8 mouse cellular contexts compared by ENCODE assay signal in genomic region chr13:23585029-23585441, GRCm38 (mm10). TPM values are rescaled to one million over a fixed set of nuclear protein-coding genes. Genes with fewer than 3 reads are reported as not detected.
DNase-seq lines count a peak whose midpoint lies in the region; ATAC-seq and TF ChIP-seq lines count a peak whose summit lies in the region.

No protein-coding gene starts in this region.

- no peak for ATAC-seq in hindbrain, embryonic 14.5 days (ENCODE audit: low FRiP score)
- ATAC-seq in megakaryocyte, adult 5-6 weeks (ENCODE audit: poor library complexity, severe bottlenecking), result peak; percentile 36

- H3K4me2 ChIP-seq in hindbrain, embryonic 14.5 days (replicated peaks), result peak overlapping the region; percentile 95

- peak; percentile 88 for DNase-seq in brain, embryonic 14.5 days (ENCODE audit: low read depth)
- peak; percentile 30 to 65 for DNase-seq in frontal cortex, postnatal 14 days (ENCODE audit: low spot score in 2 of 2)
- DNase-seq in hindbrain, embryonic 14.5 days (ENCODE audit: low spot score), result peak; percentile 76
- peak; percentile 51 to 66 for DNase-seq in left cerebral cortex, adult 8-10 months (ENCODE audit: low spot score in 2 of 2)
- peak; percentile 76 to 77 for DNase-seq in right cerebral cortex, postnatal 10 days (ENCODE audit: low spot score in 2 of 2)
- DNase-seq in urinary bladder, postnatal 10 days (ENCODE audit: low spot score), result peak; percentile 20

- no peaks in the 10 kb centered on the region for H3K9me3 ChIP-seq in ES-Bruce4 (replicated peaks; ENCODE audit: control insufficient read depth, insufficient read depth, low read length, poor library complexity, severe bottlenecking)
- no peaks in the 10 kb centered on the region for H3K9me3 ChIP-seq in hindbrain, embryonic 14.5 days (ENCODE audit: control insufficient read depth, low read length)

- peak overlapping the region; percentile 67 for H3K4me3 ChIP-seq in ES-Bruce4 (ENCODE audit: low read depth, low read length)
- peak overlapping the region; percentile 47 for H3K4me3 ChIP-seq in hindbrain, embryonic 14.5 days (replicated peaks; ENCODE audit: low read length)

- no peak for TF ChIP-seq EP300 in ES-Bruce4 (IDR thresholded peaks at IDR 0.05; ENCODE audit: insufficient read depth, low read depth, low read length)

- no peaks in the 10 kb centered on the region for H3K27me3 ChIP-seq in ES-Bruce4 (ENCODE audit: control insufficient read depth, insufficient read depth, low read length, poor library complexity, severe bottlenecking)
- no peaks in the 10 kb centered on the region for H3K27me3 ChIP-seq in hindbrain, embryonic 14.5 days (ENCODE audit: control insufficient read depth, insufficient read depth, low read length)

- WGBS in hindbrain, embryonic 14.5 days, result under 1% methylated on average over 21 of the region's 21 CpGs

- peak overlapping the region; percentile 74 for H3K9ac ChIP-seq in ES-Bruce4 (ENCODE audit: low read depth, poor library complexity, severe bottlenecking)
- H3K9ac ChIP-seq in hindbrain, embryonic 14.5 days, result peak overlapping the region; percentile 82

- H3K4me1 ChIP-seq in ES-Bruce4 (ENCODE audit: control insufficient read depth, insufficient read depth, low read length), result no peaks in the 10 kb centered on the region
- peaks cover 36% of the 10 kb centered on the region for H3K4me1 ChIP-seq in hindbrain, embryonic 14.5 days (replicated peaks; ENCODE audit: control insufficient read depth, insufficient read depth, low read length)

- peak; percentile 33 for TF ChIP-seq POLR2A in ES-Bruce4 (IDR thresholded peaks at IDR 0.05; ENCODE audit: insufficient read depth, low read length)
- peak; percentile 22; the same call in 1 of the 2 replicates for TF ChIP-seq POLR2A in brain, embryonic 14.5 days (IDR thresholded peaks at IDR 0.05; ENCODE audit: borderline replicate concordance, extremely low read depth, insufficient read depth, insufficient read length, poor library complexity, severe bottlenecking)

- H3K36me3 ChIP-seq in ES-Bruce4 (ENCODE audit: control insufficient read depth, insufficient read depth, low read length, poor library complexity, severe bottlenecking), result no peaks in the 10 kb centered on the region
- H3K36me3 ChIP-seq in hindbrain, embryonic 14.5 days (replicated peaks; ENCODE audit: control insufficient read depth, insufficient read depth), result no peaks in the 10 kb centered on the region

- peak overlapping the region; percentile 78 for H3K27ac ChIP-seq in ES-Bruce4 (ENCODE audit: insufficient read depth, low read length)
- peak overlapping the region; percentile 95 for H3K27ac ChIP-seq in hindbrain, embryonic 14.5 days

- no peak for TF ChIP-seq CTCF in ES-Bruce4 (IDR thresholded peaks at IDR 0.05; ENCODE audit: low read depth, low read length)
- TF ChIP-seq CTCF in brain, embryonic 14.5 days (IDR thresholded peaks at IDR 0.05; ENCODE audit: borderline replicate concordance, extremely low read depth, insufficient read depth, insufficient read length), result no peak

RNA-seq across cellular contexts. Expression of gene Hist1h4d, which starts 3.6 kb away (rescaled TPM):
- 4.3 and 4.8 TPM in 2 replicates for polyA plus RNA-seq in ES-Bruce4 (2011; ENCODE audit: insufficient read depth, insufficient read length, low read depth, missing spikeins)
- polyA plus RNA-seq in brain, embryonic 14.5 days (2012; rRNA removed), result 6.5 and 18.7 TPM in 2 replicates
- polyA plus RNA-seq in hindbrain, embryonic 14.5 days (2014; fragmentation: Nextera tagmentation; extraction: Ambion mirVana), result 29.1 and 37.2 TPM in 2 replicates
- total RNA-seq in left cerebral cortex, adult 8-10 months (2022), result 100 to 1,000 TPM; 126 to 155 (median 139) TPM
- 655 and 672 TPM in 2 replicates for total RNA-seq in megakaryocyte, adult 5-6 weeks (2015)
- 1,182 and 1,443 TPM in 2 replicates for total RNA-seq in megakaryocyte, adult 5-6 weeks (2017)

RNA-seq across cellular contexts. Expression of gene Hist1h3d, which starts 9.5 kb away (rescaled TPM):
- polyA plus RNA-seq in ES-Bruce4 (2011; ENCODE audit: insufficient read depth, insufficient read length, low read depth, missing spikeins), result 3.2 and 4.7 TPM in 2 replicates
- 21.8 and 24.7 TPM in 2 replicates for polyA plus RNA-seq in brain, embryonic 14.5 days (2012; rRNA removed)
- polyA plus RNA-seq in hindbrain, embryonic 14.5 days (2014; fragmentation: Nextera tagmentation; extraction: Ambion mirVana), result 1.4 and 2.2 TPM in 2 replicates
- 10 to 100 TPM in 2 of 4 experiments, 1 to 10 TPM in 2; 8.9 to 11.8 (median 10.0) TPM for total RNA-seq in left cerebral cortex, adult 8-10 months (2022)
- 150 and 159 TPM in 2 replicates for total RNA-seq in megakaryocyte, adult 5-6 weeks (2015)
- 86.3 and 96.3 TPM in 2 replicates for total RNA-seq in megakaryocyte, adult 5-6 weeks (2017)

RNA-seq across cellular contexts. Expression of gene Hist1h2ad, which starts 10.9 kb away (rescaled TPM):
- 2.0 TPM in 1 of 2 replicates, not detected in the other for polyA plus RNA-seq in ES-Bruce4 (2011; ENCODE audit: insufficient read depth, insufficient read length, low read depth, missing spikeins)
- 7.2 and 13.6 TPM in 2 replicates for polyA plus RNA-seq in brain, embryonic 14.5 days (2012; rRNA removed)
- 0.77 TPM in 1 of 2 replicates, not detected in the other for polyA plus RNA-seq in hindbrain, embryonic 14.5 days (2014; fragmentation: Nextera tagmentation; extraction: Ambion mirVana)
- total RNA-seq in left cerebral cortex, adult 8-10 months (2022), result 1 to 10 TPM; 1.3 to 6.6 (median 3.8) TPM
- 3.2 and 3.6 TPM in 2 replicates for total RNA-seq in megakaryocyte, adult 5-6 weeks (2015)
- 93.7 and 99.2 TPM in 2 replicates for total RNA-seq in megakaryocyte, adult 5-6 weeks (2017)

RNA-seq across cellular contexts. Expression of gene Hist1h2bf, which starts 11.0 kb away (rescaled TPM):
- 21.5 and 23.2 TPM in 2 replicates for polyA plus RNA-seq in ES-Bruce4 (2011; ENCODE audit: insufficient read depth, insufficient read length, low read depth, missing spikeins)
- 15.0 and 21.6 TPM in 2 replicates for polyA plus RNA-seq in brain, embryonic 14.5 days (2012; rRNA removed)
- polyA plus RNA-seq in hindbrain, embryonic 14.5 days (2014; fragmentation: Nextera tagmentation; extraction: Ambion mirVana), result 0.91 and 1.8 TPM in 2 replicates
- 10 to 100 TPM; 23.0 to 26.4 (median 24.2) TPM for total RNA-seq in left cerebral cortex, adult 8-10 months (2022)
- total RNA-seq in megakaryocyte, adult 5-6 weeks (2015), result 449 and 490 TPM in 2 replicates
- total RNA-seq in megakaryocyte, adult 5-6 weeks (2017), result 736 and 744 TPM in 2 replicates

RNA-seq across cellular contexts. Expression of gene Hist1h2bg, which starts 13.8 kb away (rescaled TPM):
- 13.4 and 16.7 TPM in 2 replicates for polyA plus RNA-seq in ES-Bruce4 (2011; ENCODE audit: insufficient read depth, insufficient read length, low read depth, missing spikeins)
- polyA plus RNA-seq in brain, embryonic 14.5 days (2012; rRNA removed), result 44.4 and 68.0 TPM in 2 replicates
- polyA plus RNA-seq in hindbrain, embryonic 14.5 days (2014; fragmentation: Nextera tagmentation; extraction: Ambion mirVana), result 0.94 and 2.3 TPM in 2 replicates
- 10 to 100 TPM; 60.3 to 72.4 (median 70.0) TPM for total RNA-seq in left cerebral cortex, adult 8-10 months (2022)
- total RNA-seq in megakaryocyte, adult 5-6 weeks (2015), result 325 and 384 TPM in 2 replicates
- 1,715 and 1,721 TPM in 2 replicates for total RNA-seq in megakaryocyte, adult 5-6 weeks (2017)

Comparison
In these comparisons a context has a peak if more than half of its experiments do, and no peak if none do; other contexts are left out.
1. DNase-seq: peak in every context shown above with its lines; median percentile 88 in brain, embryonic 14.5 days; 76 in right cerebral cortex, postnatal 10 days; 76 in hindbrain, embryonic 14.5 days; 58 in left cerebral cortex, adult 8-10 months; 48 in frontal cortex, postnatal 14 days; 20 in urinary bladder, postnatal 10 days.